Mouse (Mus musculus) layer of hippocampus, adult 9-10 months (tissue): Measurements from ENCODE around the gene Kras.
A peak's percentile ranks its signal among the peaks of the same experiment; 100 is the strongest.

ENCODE experiments used
- DNase-seq: peaks from one replicate; pipeline ENCODE4 v3.0.0; 2022; ENCODE audit warnings: low spot score

Gene Kras

GRCm38 (mm10) chr6:145187093-145188088 lies 62.6 kb downstream of the Kras start:
- DNase-seq, result peak; percentile 52

- no peak for DNase-seq
Observed at GRCm38 (mm10) chr6:145186096-145186495, 63.9 kb downstream of the Kras start.

- no peak for DNase-seq
Observed at GRCm38 (mm10) chr6:145182044-145182443, 68.0 kb downstream of the Kras start.

- DNase-seq, result peak; percentile 30
Observed at GRCm38 (mm10) chr6:145179665-145180064, 70.4 kb downstream of the Kras start.

- DNase-seq, result no peak
Observed at GRCm38 (mm10) chr6:145176474-145176873, 73.6 kb downstream of the Kras start.

GRCm38 (mm10) chr6:145175571-145175981 lies 74.5 kb downstream of the Kras start:
- no peak for DNase-seq

GRCm38 (mm10) chr6:145173781-145174191 lies 76.3 kb downstream of the Kras start:
- DNase-seq, result no peak

GRCm38 (mm10) chr6:145171892-145172606 lies 78.0 kb downstream of the Kras start:
- no peak for DNase-seq
